Mouse (Mus musculus): ENCODE measurements around the gene Slc44a5.

- TF ChIP-seq CTCF (conservative IDR thresholded peaks at IDR 0.05; ENCODE audit: low read length) = no peak
- no peak for TF ChIP-seq NANOG (IDR thresholded peaks at IDR 0.05; ENCODE audit: borderline replicate concordance, low read length)
These were observed 80.1 kb downstream of the Slc44a5 start for GRCm38 (mm10) chr3:154053331-154053730.

Data from E14TG2a.4 (cell line).